Mouse (Mus musculus) lung, embryonic 15.5 days (tissue): ENCODE data around the gene Foxl1. TPM values are rescaled to one million over a fixed set of nuclear protein-coding genes. Genes with fewer than 3 reads are reported as not detected.

Experiments used
- ATAC-seq: fragments of 200-750 bp; cut with Nextera tagmentation; 2 replicates; pipeline ENCODE4 v1.8.0; 2017; ENCODE audit warnings: moderate number of reproducible peaks, borderline replicate concordance; ENCODE audit not compliant: low FRiP score, low TSS enrichment; ENCODE audit errors: extremely low read depth
- H3K27ac ChIP-seq: fragments of 300-500 bp; sonication (generic); 2 replicates; pipeline ENCODE4 v1.5.1; 2015; ENCODE audit warnings: moderate library complexity, mild to moderate bottlenecking, inconsistent platforms
- H3K27me3 ChIP-seq: fragments of 300-500 bp; sonication (generic); 2 replicates; pipeline ENCODE4 v1.6.1; 2015; ENCODE audit warnings: inconsistent platforms
- H3K36me3 ChIP-seq: fragments of 300-500 bp; sonication (generic); 2 replicates; pipeline ENCODE4 v1.6.1; 2015; ENCODE audit warnings: inconsistent platforms
- H3K4me1 ChIP-seq: fragments of 300-500 bp; sonication (generic); 2 replicates; pipeline ENCODE4 v1.6.1; 2015; ENCODE audit warnings: inconsistent platforms
- H3K4me2 ChIP-seq: fragments of 300-500 bp; sonication (generic); 2 replicates; pipeline ENCODE4 v1.6.1; 2015; ENCODE audit warnings: inconsistent platforms, mild to moderate bottlenecking, moderate library complexity
- H3K4me3 ChIP-seq: fragments of 300-500 bp; sonication (generic); 2 replicates; pipeline ENCODE4 v1.5.1; 2015; ENCODE audit warnings: mild to moderate bottlenecking, inconsistent platforms
- H3K9ac ChIP-seq: fragments of 300-500 bp; sonication (generic); 2 replicates; pipeline ENCODE4 v1.6.1; 2015; ENCODE audit warnings: inconsistent platforms
- H3K9me3 ChIP-seq: fragments of 300-500 bp; sonication (generic); 2 replicates; pipeline ENCODE4 v1.6.1; 2016; ENCODE audit warnings: inconsistent platforms
- WGBS: fragments of 180-500 bp; shearing (Covaris S2); methylation state at CpG from one replicate; pipeline ENCODE4 v1.1.7; 2015; 5-methylcytosine and 5-hydroxymethylcytosine counted together
- polyA plus RNA-seq: library from polyadenylated mRNA; unstranded; fragments of >200 nt; fragmentation: Nextera tagmentation; extraction: Ambion mirVana; gene quantifications from 2 replicates; pipeline ENCODE4 v1.2.1, GENCODE M21; 2015

The Foxl1 gene
- polyA plus RNA-seq, 1 experiment from 2014 or later, result 6.8 TPM

DNA sequence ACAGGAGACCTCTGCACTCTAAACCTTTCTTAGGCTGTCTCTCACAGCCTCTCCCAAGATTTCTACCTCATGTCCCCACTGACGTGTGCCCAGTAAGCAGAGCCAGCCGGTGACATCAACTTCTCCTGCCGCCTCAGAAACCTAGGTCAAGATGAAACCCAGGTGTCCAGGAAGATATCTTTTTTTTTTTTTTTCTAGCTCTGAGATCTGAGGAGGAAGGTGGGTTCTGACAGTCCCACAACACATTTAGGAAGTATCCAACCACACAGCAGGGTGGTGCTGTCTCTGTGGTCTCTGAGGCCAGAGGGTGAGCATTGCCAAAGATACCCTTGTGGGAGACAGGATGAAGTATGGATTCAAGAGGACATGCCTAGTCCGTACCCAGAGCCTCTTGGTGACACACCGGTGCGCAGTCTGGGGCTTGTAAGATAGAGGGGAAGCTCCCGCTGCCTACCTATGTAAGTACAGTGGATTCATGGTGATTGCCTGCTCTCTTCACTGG, 29.3 kb downstream of the Foxl1 start:
- H3K4me2 ChIP-seq, result no peak overlapping the region
- H3K27ac ChIP-seq, result no peak overlapping the region
- H3K4me3 ChIP-seq, result no peak overlapping the region
- H3K9ac ChIP-seq, result no peak overlapping the region
- ATAC-seq, result no peak
- 81% methylated on average over 7 of the region's 7 CpGs for WGBS
- H3K27me3 ChIP-seq, result peaks cover 25% of the 10 kb centered on the region
- H3K9me3 ChIP-seq, result no peaks in the 10 kb centered on the region
- H3K4me1 ChIP-seq, result 0 out of 2 replicates have a peak, but pooled peaks cover 2% of the 10 kb centered on the region
- no peaks in the 10 kb centered on the region for H3K36me3 ChIP-seq

DNA sequence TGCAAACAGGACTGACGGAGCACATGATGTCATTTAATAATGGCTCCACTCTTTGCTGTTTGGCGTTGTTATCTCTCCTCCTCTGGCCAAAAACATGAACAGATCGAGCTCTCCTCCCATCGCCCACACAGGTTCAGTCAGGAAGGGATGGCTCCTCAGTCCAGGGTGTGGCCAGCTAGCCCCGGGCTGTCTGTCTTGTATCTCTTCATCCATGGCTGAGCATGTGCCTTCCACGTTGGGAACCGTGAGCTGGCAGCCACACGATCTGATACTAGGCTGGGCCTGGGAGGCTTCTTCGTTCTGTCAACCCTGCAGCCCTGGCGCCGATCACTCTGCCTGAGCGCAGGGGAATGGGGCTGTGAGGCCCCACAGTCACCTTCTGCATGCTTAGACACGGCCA, 31.1 kb downstream of the Foxl1 start:
- H3K9ac ChIP-seq, result no peak overlapping the region
- no peak for ATAC-seq

GRCm38 (mm10) chr8:121161437-121161836, 33.7 kb downstream of the Foxl1 start:
- Histone ChIP-seq H3K9ac (no peak overlapping the region), H3K36me3 (no peaks in the 10 kb centered on the region), H3K27ac (no peak overlapping the region), H3K9me3 (no peaks in the 10 kb centered on the region), H3K4me3 (no peak overlapping the region), H3K27me3 (peaks cover 22% of the 10 kb centered on the region), H3K4me2 (no peak overlapping the region), H3K4me1 (peaks cover 21% of the 10 kb centered on the region)
- no peak for ATAC-seq
- 75% methylated on average over 5 of the region's 5 CpGs for WGBS

More for the DNA sequence above, 31.1 kb downstream of the Foxl1 start:
- Histone ChIP-seq H3K27me3 (peaks cover 25% of the 10 kb centered on the region), H3K4me1 (peaks cover 10% of the 10 kb centered on the region), H3K9me3 (no peaks in the 10 kb centered on the region), H3K36me3 (no peaks in the 10 kb centered on the region), H3K27ac (no peak overlapping the region), H3K4me2 (no peak overlapping the region), H3K4me3 (no peak overlapping the region)
- 66% methylated on average over 13 of the region's 13 CpGs for WGBS

GRCm38 (mm10) chr8:121162413-121162812, 34.7 kb downstream of the Foxl1 start:
- no peaks in the 10 kb centered on the region for H3K9me3 ChIP-seq
- H3K27me3 ChIP-seq, result peaks cover 22% of the 10 kb centered on the region
- no peaks in the 10 kb centered on the region for H3K36me3 ChIP-seq
- no peak overlapping the region for H3K4me3 ChIP-seq
- ATAC-seq, result no peak
- H3K4me2 ChIP-seq, result no peak overlapping the region
- H3K27ac ChIP-seq, result no peak overlapping the region
- H3K9ac ChIP-seq, result no peak overlapping the region
- WGBS, result 69% methylated on average over 4 of the region's 4 CpGs
- peaks cover 21% of the 10 kb centered on the region for H3K4me1 ChIP-seq

GRCm38 (mm10) chr8:121162906-121163695, 35.4 kb downstream of the Foxl1 start:
- Histone ChIP-seq H3K4me1 (peaks cover 21% of the 10 kb centered on the region), H3K9ac (no peak overlapping the region), H3K27ac (no peak overlapping the region; the same call in 1 of the 2 replicates), H3K9me3 (no peaks in the 10 kb centered on the region), H3K36me3 (no peaks in the 10 kb centered on the region), H3K27me3 (peaks cover 22% of the 10 kb centered on the region), H3K4me2 (no peak overlapping the region), H3K4me3 (no peak overlapping the region)
- no peak for ATAC-seq
- 52% methylated on average over 11 of the region's 11 CpGs for WGBS

GRCm38 (mm10) chr8:121164017-121164469, 36.3 kb downstream of the Foxl1 start:
- Histone ChIP-seq H3K4me1 (peaks cover 21% of the 10 kb centered on the region), H3K9ac (no peak overlapping the region), H3K27ac (peak overlapping the region; percentile 41; the same call in 1 of the 2 replicates), H3K4me2 (no peak overlapping the region), H3K4me3 (no peak overlapping the region), H3K9me3 (no peaks in the 10 kb centered on the region), H3K27me3 (peaks cover 20% of the 10 kb centered on the region), H3K36me3 (no peaks in the 10 kb centered on the region)
- WGBS, result 15% methylated on average over 8 of the region's 8 CpGs
- peak; percentile 88 for ATAC-seq

- Histone ChIP-seq H3K4me2 (no peak overlapping the region), H3K27ac (no peak overlapping the region), H3K36me3 (no peaks in the 10 kb centered on the region), H3K4me3 (no peak overlapping the region), H3K9ac (no peak overlapping the region), H3K4me1 (peaks cover 36% of the 10 kb centered on the region), H3K27me3 (no peaks in the 10 kb centered on the region), H3K9me3 (no peaks in the 10 kb centered on the region)
- WGBS, result 54% methylated on average over 5 of the region's 5 CpGs
- ATAC-seq, result no peak
Measured at GRCm38 (mm10) chr8:121168033-121168432, 40.3 kb downstream of the Foxl1 start.

- Histone ChIP-seq H3K9ac (no peak overlapping the region), H3K4me2 (peak overlapping the region; percentile 19; the same call in 1 of the 2 replicates), H3K4me1 (peaks cover 26% of the 10 kb centered on the region), H3K27ac (no peak overlapping the region), H3K27me3 (no peaks in the 10 kb centered on the region), H3K4me3 (no peak overlapping the region), H3K36me3 (no peaks in the 10 kb centered on the region), H3K9me3 (no peaks in the 10 kb centered on the region)
- WGBS, result 31% methylated on average over 7 of the region's 7 CpGs
- no peak for ATAC-seq
Measured at GRCm38 (mm10) chr8:121170116-121170515, 42.4 kb downstream of the Foxl1 start.

GRCm38 (mm10) chr8:121170626-121171552, 43.1 kb downstream of the Foxl1 start:
- Histone ChIP-seq H3K4me2 (peak overlapping the region; percentile 19; the same call in 1 of the 2 replicates), H3K9me3 (no peaks in the 10 kb centered on the region), H3K36me3 (no peaks in the 10 kb centered on the region), H3K27me3 (no peaks in the 10 kb centered on the region), H3K4me3 (no peak overlapping the region), H3K9ac (no peak overlapping the region), H3K27ac (no peak overlapping the region), H3K4me1 (peaks cover 34% of the 10 kb centered on the region)
- WGBS, result 37% methylated on average over 27 of the region's 27 CpGs
- no peak for ATAC-seq

GRCm38 (mm10) chr8:121172567-121172966, 44.8 kb downstream of the Foxl1 start:
- 65% methylated on average over 8 of the region's 8 CpGs for WGBS
- H3K9ac ChIP-seq, result no peak overlapping the region
- H3K27ac ChIP-seq, result no peak overlapping the region
- no peak overlapping the region for H3K4me2 ChIP-seq
- no peak overlapping the region for H3K4me3 ChIP-seq
- no peaks in the 10 kb centered on the region for H3K27me3 ChIP-seq
- no peak for ATAC-seq
- no peaks in the 10 kb centered on the region for H3K36me3 ChIP-seq
- no peaks in the 10 kb centered on the region for H3K9me3 ChIP-seq
- H3K4me1 ChIP-seq, result peaks cover 40% of the 10 kb centered on the region

DNA sequence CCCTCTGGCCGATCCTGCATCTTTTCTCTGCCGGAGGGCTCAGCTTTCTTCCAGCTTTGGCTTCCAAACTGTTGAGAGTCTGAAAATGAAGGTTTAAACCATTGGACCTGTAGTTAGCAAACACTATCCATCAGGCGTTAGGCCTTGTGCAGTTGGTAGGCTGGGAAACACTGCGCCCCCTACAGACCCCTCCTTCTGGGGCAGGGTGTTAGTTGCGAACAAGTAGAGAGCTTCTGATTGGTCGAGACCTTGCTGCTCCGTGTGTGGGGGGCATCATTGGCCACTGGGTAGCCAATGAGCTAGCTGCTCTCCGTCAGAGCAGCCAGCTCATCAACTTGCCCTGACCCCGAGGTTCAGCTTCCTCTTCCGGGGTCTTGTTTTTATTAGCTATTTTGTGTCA, 46.4 kb downstream of the Foxl1 start:
- Histone ChIP-seq H3K9me3 (no peaks in the 10 kb centered on the region), H3K4me3 (no peak overlapping the region), H3K27me3 (no peaks in the 10 kb centered on the region; the same call in 1 of the 2 replicates), H3K4me2 (peak overlapping the region; percentile 26; the same call in 1 of the 2 replicates), H3K27ac (no peak overlapping the region), H3K4me1 (peaks cover 40% of the 10 kb centered on the region), H3K36me3 (no peaks in the 10 kb centered on the region), H3K9ac (no peak overlapping the region)
- ATAC-seq, result no peak
- WGBS, result 60% methylated on average over 10 of the region's 10 CpGs
